Mouse (Mus musculus): ENCODE results near the gene Fam243. TPM values are rescaled to one million over a fixed set of nuclear protein-coding genes. Genes with fewer than 3 reads are reported as not detected.
A peak's percentile ranks its signal among the peaks of the same experiment; 100 is the strongest.

Gene Fam243
- total RNA-seq, 1 experiment from 2014 or later: not detected

DNA sequence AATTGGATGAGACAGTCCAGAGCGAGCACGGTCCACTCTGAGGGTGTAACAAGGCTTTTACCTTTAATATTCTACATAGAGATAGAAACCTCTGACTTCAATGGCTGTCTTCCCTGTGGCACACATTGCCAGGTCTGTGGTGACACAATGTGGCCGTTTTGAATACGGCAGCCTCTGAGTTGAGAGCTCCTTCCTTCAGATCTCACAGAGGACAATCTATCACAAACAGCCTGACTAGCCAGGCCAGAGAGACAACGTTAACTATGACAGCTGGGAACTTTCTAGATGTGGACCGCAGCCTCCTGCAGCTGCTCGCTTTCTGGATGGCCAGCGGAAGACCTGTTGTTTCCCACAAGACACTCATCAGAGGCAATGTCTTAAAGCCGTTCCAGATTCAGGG, 32.5 kb downstream of the Fam243 start:
- ATAC-seq (ENCODE audit: extremely low read depth, insufficient number of reproducible peaks, low FRiP score, poor library complexity, severe bottlenecking): no peak

DNA sequence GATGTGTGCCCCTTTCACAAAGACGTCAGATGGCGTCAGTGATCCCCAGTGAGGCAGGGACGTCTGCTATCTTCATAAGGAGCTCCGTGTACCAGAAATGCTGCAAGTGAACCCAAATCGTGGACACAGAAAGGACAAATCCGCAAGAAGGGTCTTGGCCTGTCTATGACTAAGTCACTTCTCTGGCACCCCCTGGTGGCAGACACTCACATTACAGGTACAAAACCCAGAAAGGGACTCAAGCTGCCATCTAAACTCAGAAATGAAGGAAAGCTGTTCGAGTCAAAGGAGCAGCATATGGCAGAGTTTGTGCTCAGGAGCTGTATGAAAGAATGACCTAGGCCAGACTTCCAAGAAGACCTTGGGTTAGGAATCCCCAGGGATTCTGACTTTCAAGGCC, 34.6 kb downstream of the Fam243 start:
- ATAC-seq (ENCODE audit: extremely low read depth, insufficient number of reproducible peaks, low FRiP score, poor library complexity, severe bottlenecking): peak; percentile 54; the same call in 1 of the 2 replicates

DNA sequence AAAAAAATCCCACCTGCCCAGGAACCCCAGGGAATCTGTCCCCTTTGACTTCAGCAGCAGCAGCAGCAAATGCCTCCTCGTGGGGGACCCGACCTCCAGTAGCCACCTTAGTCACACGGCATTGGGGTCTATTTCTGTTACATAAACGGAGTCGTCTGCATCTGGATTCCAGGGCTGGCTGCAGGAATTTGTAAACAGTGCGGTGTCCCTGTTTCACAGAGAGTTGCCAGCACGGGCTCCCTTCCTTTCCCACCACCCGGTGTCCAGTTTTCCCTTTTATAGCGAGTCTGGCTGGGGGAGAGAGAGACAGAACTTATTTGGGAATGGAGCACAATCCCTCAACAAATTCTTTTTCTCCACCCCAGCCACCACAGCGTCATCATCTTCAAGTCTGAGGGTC, 36.2 kb downstream of the Fam243 start:
- ATAC-seq (ENCODE audit: extremely low read depth, insufficient number of reproducible peaks, low FRiP score, poor library complexity, severe bottlenecking): no peak

DNA sequence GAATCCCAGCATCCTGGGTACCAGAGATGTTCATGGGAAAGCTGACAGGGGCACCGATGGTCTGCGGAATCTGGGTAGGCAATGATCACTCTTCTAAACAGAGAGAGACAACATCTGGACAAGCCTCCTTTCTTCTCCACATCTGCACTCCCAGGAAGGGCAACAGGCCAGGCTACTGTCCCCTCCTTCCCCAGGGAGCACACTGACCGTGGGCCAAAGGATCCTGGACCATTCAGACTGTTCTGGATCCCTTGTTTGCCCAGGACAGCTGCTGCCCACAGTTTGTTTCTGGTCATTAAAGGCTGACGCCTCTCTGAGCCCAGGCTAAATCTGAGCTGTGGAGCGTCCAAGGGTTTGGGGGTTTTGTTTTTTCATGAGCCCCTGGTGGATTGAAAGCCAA, 38.6 kb downstream of the Fam243 start:
- ATAC-seq (ENCODE audit: extremely low read depth, insufficient number of reproducible peaks, low FRiP score, poor library complexity, severe bottlenecking): no peak

DNA sequence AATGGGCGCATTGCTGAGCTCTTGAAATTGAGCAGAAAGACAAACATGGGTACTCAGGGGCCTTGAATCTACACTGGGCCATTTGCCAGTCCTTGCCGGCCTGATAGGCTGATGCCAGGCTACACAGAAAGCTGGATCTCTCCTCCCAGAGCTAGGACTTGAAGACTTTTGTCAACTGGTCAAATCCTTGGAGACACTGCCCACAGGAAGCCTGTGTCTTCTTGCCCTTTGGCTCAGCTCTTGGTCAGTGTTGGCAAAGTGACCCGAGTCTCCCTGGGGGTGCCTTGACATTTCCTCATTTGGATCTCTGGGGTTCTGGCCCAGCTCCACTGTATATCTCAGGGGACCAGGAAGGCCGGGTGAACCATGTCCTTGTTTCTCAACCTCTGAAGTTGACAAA, 45.7 kb downstream of the Fam243 start:
- ATAC-seq (ENCODE audit: extremely low read depth, insufficient number of reproducible peaks, low FRiP score, poor library complexity, severe bottlenecking): no peak

DNA sequence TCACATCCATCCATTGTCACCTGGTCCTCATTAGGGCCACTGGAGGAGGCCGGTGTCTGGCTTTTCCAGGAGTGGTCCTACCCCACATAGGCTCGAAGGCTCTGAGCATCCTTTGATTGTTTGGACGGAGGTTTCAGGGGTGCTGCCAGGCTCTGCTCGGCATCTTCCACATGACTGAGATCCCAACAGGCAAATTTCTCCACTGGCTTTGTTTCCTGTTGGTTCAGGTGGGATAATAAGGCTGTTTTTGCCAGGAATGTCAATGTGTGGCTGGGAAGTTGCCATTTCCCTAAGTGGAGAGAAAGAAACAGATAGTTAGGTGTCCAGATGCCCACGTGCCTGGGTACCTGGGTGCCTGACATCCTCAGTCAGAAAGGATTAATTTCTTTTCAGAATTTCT, 46.7 kb downstream of the Fam243 start:
- no peak for ATAC-seq (ENCODE audit: extremely low read depth, insufficient number of reproducible peaks, low FRiP score, poor library complexity, severe bottlenecking)

Other genes with a start within 250 kb of the Fam243 start
- not detected in 2 replicates for gene Kcne2, start 29.1 kb downstream of the Fam243 start, total RNA-seq (2017)
- gene Smim11, start 20.2 kb downstream of the Fam243 start, total RNA-seq (2017): 41.3 and 60.4 TPM in 2 replicates
- not detected in 2 replicates for gene Kcne1, start 38.0 kb upstream of the Fam243 start, total RNA-seq (2017)
- gene Rcan1, start 149.4 kb upstream of the Fam243 start, total RNA-seq (2017): 7.3 and 8.3 TPM in 2 replicates
- gene Clic6, start 164.3 kb upstream of the Fam243 start, total RNA-seq (2017): 0.12 TPM in 1 of 2 replicates, not detected in the other

Measured in neutrophil, adult 5-6 weeks (primary cell).